Mouse (Mus musculus): ENCODE results near the gene Dbr1. TPM values are rescaled to one million over a fixed set of nuclear protein-coding genes. Genes with fewer than 3 reads are reported as not detected.

Gene Dbr1
- total and polyA plus RNA-seq, 3 experiments: 33.9 to 57.5 (median 41.4) TPM

DNA sequence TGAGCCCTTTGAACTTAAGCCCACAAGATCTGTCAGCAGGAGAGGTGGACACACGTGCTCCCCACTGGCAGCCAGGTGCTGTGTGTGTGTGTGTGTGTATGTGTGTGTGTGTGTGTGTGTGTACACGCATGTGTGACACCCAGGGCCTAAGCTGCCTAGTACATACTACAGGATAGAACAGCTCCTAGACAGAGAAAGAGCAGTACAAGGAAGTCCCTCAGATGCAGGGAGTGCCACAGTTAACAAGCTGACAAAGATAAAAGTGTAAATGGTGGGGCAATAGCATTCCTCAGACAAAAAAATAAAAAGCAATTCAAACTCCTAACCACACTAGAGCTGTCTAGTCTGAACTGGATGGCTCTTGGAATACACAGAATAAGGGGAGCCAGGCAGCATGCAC, 23.5 kb upstream of the Dbr1 start:
- no peak overlapping the region for H3K4me2 ChIP-seq (ENCODE audit: insufficient read depth, low read depth, poor library complexity, severe bottlenecking)
- no peak overlapping the region for H3K4me3 ChIP-seq (replicated peaks in 1 of 3; ENCODE audit: low read depth in 2 of 3, low read length in 2 of 3, poor library complexity in 1 of 3)
- dilution Hi-C loops (cut with MboI; ENCODE audit: extremely low pct_ligation_motif_present, extremely low pct_unique_long_range_greater_than_20kb, low sequenced_read_pairs) (no loop called here), in situ Hi-C loops (cut with MboI; ENCODE audit: low pct_ligation_motif_present, low pct_unique_long_range_greater_than_20kb, low sequenced_read_pairs) (no loop called here)
- H3K27ac ChIP-seq (ENCODE audit: insufficient read depth, low read depth): no peak overlapping the region
- DNase-seq (ENCODE audit: extremely low read depth): no peak
- peaks cover 0 to 22% of the 10 kb centered on the region in 2 experiments for H3K36me3 ChIP-seq (replicated peaks in 1 of 2; ENCODE audit: control insufficient read depth in 1 of 2, insufficient read depth in 1 of 2, low read length in 1 of 2)
- H3K79me2 ChIP-seq (replicated peaks; ENCODE audit: control insufficient read depth, extremely low read depth, insufficient read depth, poor library complexity, severe bottlenecking): peaks cover 7% of the 10 kb centered on the region; the same call in 1 of the 2 replicates
- H3K4me1 ChIP-seq (ENCODE audit: control insufficient read depth in 1 of 2, insufficient read depth in 2 of 2): no peaks in the 10 kb centered on the region
- no peak overlapping the region for H3K9ac ChIP-seq (ENCODE audit: insufficient read depth, low read depth)
- no peaks in the 10 kb centered on the region for H3K9me3 ChIP-seq (replicated peaks; ENCODE audit: low read length)
- TF ChIP-seq SIN3A (IDR thresholded peaks at IDR 0.05; ENCODE audit: low read length) (no peak), IRF4 (IDR thresholded peaks at IDR 0.05; ENCODE audit: low read depth, low read length) (no peak), MAZ (IDR thresholded peaks at IDR 0.05; ENCODE audit: low read depth, low read length) (no peak)
- no peaks in the 10 kb centered on the region for H3K27me3 ChIP-seq (replicated peaks)

DNA sequence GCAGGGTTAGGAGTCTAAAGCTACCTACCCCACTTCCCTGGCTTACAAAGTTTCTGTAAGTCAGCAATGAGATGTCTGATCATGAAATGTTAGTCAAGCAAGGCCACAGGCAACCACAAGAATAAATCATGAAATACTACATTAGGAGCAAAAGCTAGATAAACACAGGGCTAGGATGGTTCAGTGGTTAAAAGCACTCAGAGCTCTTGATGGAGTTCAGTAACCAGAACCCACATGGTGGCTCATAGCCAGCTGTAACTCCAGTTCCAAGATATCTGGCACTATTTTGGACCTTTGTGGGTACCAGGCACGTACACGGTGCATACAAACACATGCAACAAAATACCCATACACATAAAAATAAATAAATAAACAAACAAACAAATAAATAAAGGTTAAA, 22.6 kb upstream of the Dbr1 start:
- H3K9ac ChIP-seq (ENCODE audit: insufficient read depth, low read depth): no peak overlapping the region
- H3K4me1 ChIP-seq (ENCODE audit: control insufficient read depth in 1 of 2, insufficient read depth in 2 of 2): no peaks in the 10 kb centered on the region
- no peak overlapping the region for H3K4me3 ChIP-seq (replicated peaks in 1 of 3; ENCODE audit: low read depth in 2 of 3, low read length in 2 of 3, poor library complexity in 1 of 3)
- H3K4me2 ChIP-seq (ENCODE audit: insufficient read depth, low read depth, poor library complexity, severe bottlenecking): no peak overlapping the region
- in situ Hi-C loops (cut with MboI; ENCODE audit: low pct_ligation_motif_present, low pct_unique_long_range_greater_than_20kb, low sequenced_read_pairs) (no loop called here), dilution Hi-C loops (cut with MboI; ENCODE audit: extremely low pct_ligation_motif_present, extremely low pct_unique_long_range_greater_than_20kb, low sequenced_read_pairs) (no loop called here)
- DNase-seq (ENCODE audit: extremely low read depth): no peak
- H3K27ac ChIP-seq (ENCODE audit: insufficient read depth, low read depth): no peak overlapping the region
- H3K9me3 ChIP-seq (replicated peaks; ENCODE audit: low read length): no peaks in the 10 kb centered on the region
- peaks cover 0 to 20% of the 10 kb centered on the region in 2 experiments for H3K36me3 ChIP-seq (replicated peaks in 1 of 2; ENCODE audit: control insufficient read depth in 1 of 2, insufficient read depth in 1 of 2, low read length in 1 of 2)
- TF ChIP-seq PAX5 (IDR thresholded peaks at IDR 0.05; ENCODE audit: low read length): no peak
- TF ChIP-seq ELF1 (IDR thresholded peaks at IDR 0.05; ENCODE audit: low read depth, low read length): no peak
- TF ChIP-seq ZC3H11A (IDR thresholded peaks at IDR 0.05; ENCODE audit: low read depth, low read length): no peak
- TF ChIP-seq HCFC1 (IDR thresholded peaks at IDR 0.05; ENCODE audit: low read depth, low read length): no peak
- TF ChIP-seq CHD2 (IDR thresholded peaks at IDR 0.05; ENCODE audit: low read length): no peak
- no peak for TF ChIP-seq MYC (IDR thresholded peaks at IDR 0.05; ENCODE audit: low read depth, low read length)
- TF ChIP-seq ZMIZ1 (IDR thresholded peaks at IDR 0.05; ENCODE audit: low read depth, low read length): no peak
- TF ChIP-seq TBP (conservative IDR thresholded peaks at IDR 0.05; ENCODE audit: low read depth, low read length): no peak
- no peak for TF ChIP-seq IRF4 (IDR thresholded peaks at IDR 0.05; ENCODE audit: low read depth, low read length)
- no peak for TF ChIP-seq ZNF384 (IDR thresholded peaks at IDR 0.05; ENCODE audit: low read depth, low read length)
- no peak for TF ChIP-seq JUND (conservative IDR thresholded peaks at IDR 0.05; ENCODE audit: low read depth, low read length)
- TF ChIP-seq KAT2A (IDR thresholded peaks at IDR 0.05; ENCODE audit: insufficient replicate concordance, low read length): no peak
- no peaks in the 10 kb centered on the region for H3K27me3 ChIP-seq (replicated peaks)
- peaks cover 11% of the 10 kb centered on the region; the same call in 1 of the 2 replicates for H3K79me2 ChIP-seq (replicated peaks; ENCODE audit: control insufficient read depth, extremely low read depth, insufficient read depth, poor library complexity, severe bottlenecking)

DNA sequence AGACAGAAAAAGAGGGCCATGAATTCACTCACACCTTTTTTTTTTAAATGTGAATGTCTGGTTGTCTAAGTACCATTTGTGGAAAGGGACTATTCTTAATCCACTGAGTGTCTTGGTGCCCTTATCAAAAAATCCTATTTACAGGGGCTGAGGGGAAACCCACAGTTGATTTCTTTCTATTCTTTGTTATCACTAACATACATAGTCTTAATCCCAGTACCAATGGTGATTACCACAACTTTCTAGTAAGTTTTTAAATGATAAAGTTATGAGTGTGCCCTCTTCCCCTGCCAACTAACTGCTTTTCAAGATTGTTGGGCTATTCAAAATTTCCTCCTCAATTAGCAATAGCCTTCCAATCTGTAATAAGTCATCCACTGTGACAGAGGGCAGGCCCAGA, 21.5 kb upstream of the Dbr1 start:
- DNase-seq (ENCODE audit: extremely low read depth): no peak
- Histone ChIP-seq H3K36me3 (replicated peaks in 1 of 2; ENCODE audit: control insufficient read depth in 1 of 2, insufficient read depth in 1 of 2, low read length in 1 of 2) (peaks cover 0 to 19% of the 10 kb centered on the region in 2 experiments), H3K9me3 (replicated peaks; ENCODE audit: low read length) (no peaks in the 10 kb centered on the region), H3K27me3 (replicated peaks) (no peaks in the 10 kb centered on the region), H3K9ac (ENCODE audit: insufficient read depth, low read depth) (no peak overlapping the region), H3K4me2 (ENCODE audit: insufficient read depth, low read depth, poor library complexity, severe bottlenecking) (no peak overlapping the region), H3K4me1 (ENCODE audit: control insufficient read depth in 1 of 2, insufficient read depth in 2 of 2) (no peaks in the 10 kb centered on the region), H3K4me3 (replicated peaks in 1 of 3; ENCODE audit: low read depth in 2 of 3, low read length in 2 of 3, poor library complexity in 1 of 3) (no peak overlapping the region), H3K27ac (ENCODE audit: insufficient read depth, low read depth) (no peak overlapping the region), H3K79me2 (replicated peaks; ENCODE audit: control insufficient read depth, extremely low read depth, insufficient read depth, poor library complexity, severe bottlenecking) (peaks cover 13% of the 10 kb centered on the region; the same call in 1 of the 2 replicates)
- TF ChIP-seq SMC3 (IDR thresholded peaks at IDR 0.05; ENCODE audit: low read depth, low read length): no peak
- TF ChIP-seq MAZ (IDR thresholded peaks at IDR 0.05; ENCODE audit: low read depth, low read length): no peak
- no peak for TF ChIP-seq MAFK (IDR thresholded peaks at IDR 0.05; ENCODE audit: insufficient replicate concordance, low read length)
- TF ChIP-seq NRF1 (IDR thresholded peaks at IDR 0.05; ENCODE audit: low read depth, low read length): no peak
- TF ChIP-seq MAX (IDR thresholded peaks at IDR 0.05; ENCODE audit: low read length): no peak
- no peak for TF ChIP-seq ZC3H11A (IDR thresholded peaks at IDR 0.05; ENCODE audit: low read depth, low read length)
- no peak for TF ChIP-seq UBTF (IDR thresholded peaks at IDR 0.05; ENCODE audit: low read depth, low read length)
- TF ChIP-seq ELF1 (IDR thresholded peaks at IDR 0.05; ENCODE audit: low read depth, low read length): no peak
- no peak for TF ChIP-seq HCFC1 (IDR thresholded peaks at IDR 0.05; ENCODE audit: low read depth, low read length)
- TF ChIP-seq JUND (conservative IDR thresholded peaks at IDR 0.05; ENCODE audit: low read depth, low read length): no peak
- TF ChIP-seq RCOR1 (conservative IDR thresholded peaks at IDR 0.05; ENCODE audit: low read depth, low read length): no peak
- no peak for TF ChIP-seq NELFE (IDR thresholded peaks at IDR 0.05; ENCODE audit: low read depth, low read length)
- TF ChIP-seq POLR2A (IDR thresholded peaks at IDR 0.05; ENCODE audit: low read depth, low read length): no peak
- TF ChIP-seq MEF2A (IDR thresholded peaks at IDR 0.05; ENCODE audit: borderline replicate concordance, low read depth, low read length): no peak
- no peak for TF ChIP-seq RAD21 (IDR thresholded peaks at IDR 0.05; ENCODE audit: low read depth, low read length)
- no peak for TF ChIP-seq TBP (conservative IDR thresholded peaks at IDR 0.05; ENCODE audit: low read depth, low read length)
- TF ChIP-seq POLR2AphosphoS2 (IDR thresholded peaks at IDR 0.05; ENCODE audit: low read depth, low read length): no peak
- TF ChIP-seq CHD1 (IDR thresholded peaks at IDR 0.05; ENCODE audit: low read depth, low read length): no peak
- in situ Hi-C loops (cut with MboI; ENCODE audit: low pct_ligation_motif_present, low pct_unique_long_range_greater_than_20kb, low sequenced_read_pairs) (no loop called here), dilution Hi-C loops (cut with MboI; ENCODE audit: extremely low pct_ligation_motif_present, extremely low pct_unique_long_range_greater_than_20kb, low sequenced_read_pairs) (no loop called here)
